Mouse (Mus musculus) E14TG2a.4 (cell line): ENCODE results near the gene Kcnn3.

Experiments
- CTCF ChIP-seq: conservative IDR thresholded peaks from 2 replicates; pipeline ENCODE4 v1.5.1; 2014; ENCODE audit warnings: low read length
- NANOG ChIP-seq: IDR thresholded peaks from 2 replicates; pipeline ENCODE4 v1.6.1; 2014; ENCODE audit warnings: borderline replicate concordance, low read length, mixed read lengths
- POU5F1 ChIP-seq: IDR thresholded peaks from 2 replicates; pipeline ENCODE4 v1.6.1; 2014; ENCODE audit warnings: low read length, borderline replicate concordance

DNA sequence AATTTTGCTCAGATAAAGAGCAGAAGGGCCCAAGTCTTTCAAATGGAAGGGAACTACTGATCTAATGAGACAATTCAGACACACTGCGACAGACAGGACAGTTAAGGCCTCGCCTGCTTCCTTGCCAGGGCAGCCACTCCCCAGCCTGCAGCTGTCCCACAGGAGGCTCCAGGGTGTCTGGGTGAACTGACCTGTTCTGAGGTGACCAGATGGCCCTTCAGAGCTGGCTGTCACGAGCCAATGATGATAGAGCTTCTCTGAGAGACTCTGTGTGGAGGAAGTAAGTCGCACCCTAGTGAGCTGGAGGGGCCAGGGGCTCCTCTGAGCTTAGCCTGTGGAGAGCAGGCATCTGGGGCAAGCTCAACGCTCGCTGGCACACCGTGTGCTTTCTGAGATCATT, 81.1 kb downstream of the Kcnn3 start:
- TF ChIP-seq CTCF (no peak), POU5F1 (no peak), NANOG (no peak)
